9 mouse cellular contexts compared by ENCODE assay signal in the genomic region with DNA sequence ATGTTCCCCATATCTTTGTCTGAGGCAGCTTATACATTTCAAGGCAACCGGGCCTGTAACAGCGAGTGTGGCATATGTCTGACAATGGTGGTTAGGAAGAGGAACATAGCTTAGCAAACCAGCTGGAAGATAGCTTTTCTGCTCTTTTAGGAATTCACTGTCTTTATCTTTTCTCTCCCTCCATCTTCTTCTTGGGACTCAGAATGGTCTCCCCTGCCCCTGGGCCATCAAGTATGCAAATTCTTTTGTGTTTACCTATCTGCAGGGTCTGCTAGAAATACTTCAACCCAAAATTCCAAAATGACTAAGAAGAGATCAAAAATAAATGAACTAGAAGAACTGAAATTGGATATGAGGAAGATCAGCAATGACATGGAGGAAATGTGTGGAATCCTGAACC. TPM values are rescaled to one million over a fixed set of nuclear protein-coding genes. Genes with fewer than 3 reads are reported as not detected.
ATAC-seq lines count a peak whose summit lies in the region.
"Not testable (repeated sequence)": the region's sequence is repeated elsewhere in the genome, so short reads cannot be mapped to it uniquely, and the experiment has no call there.
"Had no signal": no experiment of that assay in that cellular context is flagged by ENCODE, and none has a peak within 500 bp of the region (broad histone marks: within the 10 kb centered on the region; RNA-seq: fewer than 3 reads in every experiment).

TSS of gene Gm3005 (plus strand) at position 301 of the 400 bp plus-strand sequence.

- H3K9me3 ChIP-seq in heart, embryonic 12.5 days (replicated peaks); heart, embryonic 14.5 days (ENCODE audit: control insufficient read depth, low read length); heart, embryonic 16.5 days (replicated peaks; ENCODE audit: control insufficient read depth, low read length); midbrain, embryonic 16.5 days (replicated peaks; ENCODE audit: control insufficient read depth, low read length, poor library complexity, severe bottlenecking); neural tube, embryonic 15.5 days (replicated peaks): not testable (repeated sequence)

- not testable (repeated sequence) for ATAC-seq in heart, embryonic 12.5 days (ENCODE audit: insufficient number of reproducible peaks, low FRiP score); heart, embryonic 14.5 days (ENCODE audit: insufficient number of reproducible peaks, insufficient read depth, low FRiP score, low read depth); heart, embryonic 16.5 days (replicated peaks; ENCODE audit: extremely low read depth, insufficient read depth, low FRiP score); inflammation-experienced regulatory T-cells, adult 6 months; midbrain, embryonic 16.5 days; neural tube, embryonic 15.5 days (ENCODE audit: low FRiP score)

- not testable (repeated sequence) for H3K36me3 ChIP-seq in heart, embryonic 12.5 days; heart, embryonic 14.5 days (ENCODE audit: control insufficient read depth, insufficient read depth, low read length); heart, embryonic 16.5 days (ENCODE audit: control insufficient read depth, insufficient read depth); midbrain, embryonic 16.5 days (ENCODE audit: control insufficient read depth, insufficient read depth, low read length); neural tube, embryonic 15.5 days

- not testable (repeated sequence) for H3K27ac ChIP-seq in heart, embryonic 12.5 days (ENCODE audit: poor library complexity, severe bottlenecking); heart, embryonic 14.5 days (replicated peaks in 1 of 2; ENCODE audit: control insufficient read depth in 1 of 2, insufficient read depth in 1 of 2, low read depth in 2 of 2, low read length in 2 of 2); heart, embryonic 16.5 days (ENCODE audit: low read length); midbrain, embryonic 16.5 days (ENCODE audit: low read length); neural tube, embryonic 15.5 days (replicated peaks)

- not testable (repeated sequence) for H3K27me3 ChIP-seq in heart, embryonic 12.5 days (replicated peaks); heart, embryonic 14.5 days (ENCODE audit: control insufficient read depth, insufficient read depth, low read length); heart, embryonic 16.5 days (ENCODE audit: control insufficient read depth, insufficient read depth, low read length); midbrain, embryonic 16.5 days (ENCODE audit: control insufficient read depth, insufficient read depth, low read depth, low read length); neural tube, embryonic 15.5 days (replicated peaks)

- not testable (repeated sequence) for H3K4me2 ChIP-seq in heart, embryonic 12.5 days; heart, embryonic 14.5 days (ENCODE audit: low read length); heart, embryonic 16.5 days (ENCODE audit: low read depth, low read length); midbrain, embryonic 16.5 days (ENCODE audit: low read length); neural tube, embryonic 15.5 days

- no CpG with 5 or more reads among the region's 2 CpGs for WGBS in heart, embryonic 12.5 days
- no CpG with 5 or more reads among the region's 2 CpGs for WGBS in heart, embryonic 14.5 days
- no CpG with 5 or more reads among the region's 2 CpGs for WGBS in heart, embryonic 16.5 days
- WGBS in midbrain, embryonic 16.5 days: no CpG with 5 or more reads among the region's 2 CpGs
- no CpG with 5 or more reads among the region's 2 CpGs for WGBS in neural tube, embryonic 15.5 days

- not testable (repeated sequence) for H3K4me3 ChIP-seq in heart, embryonic 12.5 days; heart, embryonic 14.5 days (ENCODE audit: control insufficient read depth in 1 of 2, insufficient read depth in 1 of 2, low read depth in 1 of 2, low read length in 2 of 2); heart, embryonic 16.5 days (ENCODE audit: low read length); midbrain, embryonic 16.5 days (ENCODE audit: low read depth, low read length); neural tube, embryonic 15.5 days (replicated peaks)

- not testable (repeated sequence) for H3K9ac ChIP-seq in heart, embryonic 12.5 days; heart, embryonic 14.5 days (ENCODE audit: low read length); heart, embryonic 16.5 days (ENCODE audit: low read length); midbrain, embryonic 16.5 days (ENCODE audit: low read depth, low read length); neural tube, embryonic 15.5 days (replicated peaks)

- not testable (repeated sequence) for H3K4me1 ChIP-seq in heart, embryonic 12.5 days (replicated peaks); heart, embryonic 14.5 days (ENCODE audit: control insufficient read depth in 2 of 2, insufficient read depth in 2 of 2, low read length in 2 of 2); heart, embryonic 16.5 days (ENCODE audit: control insufficient read depth, insufficient read depth, low read length); midbrain, embryonic 16.5 days (ENCODE audit: control insufficient read depth, insufficient read depth, low read length); neural tube, embryonic 15.5 days

RNA-seq across cellular contexts. Expression of gene Gm3005, which starts in this region (rescaled TPM):
- 11.9 and 13.2 TPM in 2 replicates for polyA plus RNA-seq in heart, embryonic 12.5 days (2016; fragmentation: Nextera tagmentation; extraction: Ambion mirVana)
- 15.0 and 20.8 TPM in 2 replicates for polyA plus RNA-seq in heart, embryonic 14.5 days (2014; fragmentation: Nextera tagmentation; extraction: Ambion mirVana)
- 11.5 and 14.3 TPM in 2 replicates for polyA plus RNA-seq in heart, embryonic 16.5 days (2015; fragmentation: Nextera tagmentation; extraction: Ambion mirVana)
- polyA plus RNA-seq in inflammation-experienced regulatory T-cells, adult 6 months (2017; shearing (Covaris generic)): 10 to 100 TPM in 2 of 3 experiments, 1 to 10 TPM in 1; 4.3 to 23.4 (median 12.2) TPM
- 8.8 and 10.9 TPM in 2 replicates for polyA plus RNA-seq in midbrain, embryonic 16.5 days (2015; fragmentation: Nextera tagmentation; extraction: Ambion mirVana)
- 7.0 and 10.8 TPM in 2 replicates for polyA plus RNA-seq in neural tube, embryonic 15.5 days (2015; fragmentation: Nextera tagmentation; extraction: Ambion mirVana)
- polyA plus RNA-seq: adrenal gland, adult 2 months; C2C12; erythroblast, embryonic 14.5 days had no signal
